Mouse (Mus musculus): ENCODE measurements at regions not wholly inside any gene's neighbourhood (a gene's known extent, or its start where the extent isn't known, plus 50 kb on each side); places are given as distances from the start of the nearest gene placed in this dataset.

- TF ChIP-seq CTCF (conservative IDR thresholded peaks at IDR 0.05; ENCODE audit: low read length) (no peak), NANOG (IDR thresholded peaks at IDR 0.05; ENCODE audit: borderline replicate concordance, low read length) (no peak)
Measured at GRCm38 (mm10) chr13:82577937-82578336, 795.1 kb downstream of the Cetn3 start.

All from E14TG2a.4 (cell line).